Mouse (Mus musculus): ENCODE measurements around the gene Klra17. TPM values are rescaled to one million over a fixed set of nuclear protein-coding genes. Genes with fewer than 3 reads are reported as not detected.
"Not testable (repeated sequence)": the region's sequence is repeated elsewhere in the genome, so short reads cannot be mapped to it uniquely, and the experiment has no call there.

The Klra17 gene
- not detected for total RNA-seq (2021)
- long read RNA-seq, experiment 1 = 0 reads
- long read RNA-seq, experiment 2 = 0 reads

- no peak for DNase-seq (ENCODE audit: low spot score in 2 of 2)
- Histone ChIP-seq H3K4me3 (no peak within 1 kb of the TSS), H3K27ac (no peak within 1 kb of the TSS)
- no peak for TF ChIP-seq CTCF (conservative IDR thresholded peaks at IDR 0.05)
Measured at GRCm38 (mm10) chr6:129876549-129876948, at the start of gene Klra17. Gene Klra17, minus strand, starts transcription at chr6:129876672.

- H3K27ac ChIP-seq; DNase-seq (ENCODE audit: low spot score in 2 of 2); H3K4me3 ChIP-seq: not testable (repeated sequence)
Measured at GRCm38 (mm10) chr6:129917476-129917946, 41.0 kb upstream of the Klra17 start, which contains the start of gene Klra5. Gene Klra5, minus strand, starts transcription at chr6:129917650.

- no peak overlapping the region for H3K4me3 ChIP-seq
- no peak overlapping the region for H3K27ac ChIP-seq
- TF ChIP-seq CTCF (conservative IDR thresholded peaks at IDR 0.05) = no peak
- DNase-seq (ENCODE audit: low spot score in 2 of 2) = no peak
Measured at GRCm38 (mm10) chr6:129916996-129917395, 40.5 kb upstream of the Klra17 start.

GRCm38 (mm10) chr6:129882525-129882924 lies 6.1 kb upstream of the Klra17 start:
- no peak for TF ChIP-seq CTCF (conservative IDR thresholded peaks at IDR 0.05)
- H3K4me3 ChIP-seq = no peak overlapping the region
- no peak overlapping the region for H3K27ac ChIP-seq
- no peak for DNase-seq (ENCODE audit: low spot score in 2 of 2)

GRCm38 (mm10) chr6:129862349-129862748 lies 14.1 kb downstream of the Klra17 start, which contains the start of gene Gm17631:
Gene Gm17631, plus strand, starts transcription at chr6:129862649.
- DNase-seq (ENCODE audit: low spot score in 2 of 2); H3K4me3 ChIP-seq; H3K27ac ChIP-seq: not testable (repeated sequence)

- no peak overlapping the region for H3K27ac ChIP-seq
- peak; percentile 56 for TF ChIP-seq CTCF (conservative IDR thresholded peaks at IDR 0.05)
- no peak for DNase-seq (ENCODE audit: low spot score in 2 of 2)
- H3K4me3 ChIP-seq = no peak overlapping the region
Measured at GRCm38 (mm10) chr6:129825559-129825958, 50.9 kb downstream of the Klra17 start.

- no peak for TF ChIP-seq CTCF (conservative IDR thresholded peaks at IDR 0.05)
- no peak overlapping the region for H3K27ac ChIP-seq
- no peak overlapping the region for H3K4me3 ChIP-seq
- DNase-seq (ENCODE audit: low spot score in 2 of 2) = no peak
Measured at GRCm38 (mm10) chr6:129824004-129824403, 52.5 kb downstream of the Klra17 start.

- no peak for DNase-seq (ENCODE audit: low spot score in 2 of 2)
- Histone ChIP-seq H3K27ac (no peak overlapping the region), H3K4me3 (no peak overlapping the region)
- TF ChIP-seq CTCF (conservative IDR thresholded peaks at IDR 0.05) = no peak
Measured at GRCm38 (mm10) chr6:129817731-129818130, 58.7 kb downstream of the Klra17 start.

- H3K27ac ChIP-seq; H3K4me3 ChIP-seq; DNase-seq (ENCODE audit: low spot score in 2 of 2): not testable (repeated sequence)
Measured at GRCm38 (mm10) chr6:129784170-129784569, 92.3 kb downstream of the Klra17 start, which contains the start of gene Gm156. Gene Gm156, minus strand, starts transcription at chr6:129784270.

Other genes with a start within 250 kb of the Klra17 start
- not detected for gene Klrc3, start 233.3 kb downstream of the Klra17 start, total RNA-seq (2021)
- not detected for gene Klrc2, start 216.0 kb downstream of the Klra17 start, total RNA-seq (2021)
- gene Klrc1, start 197.7 kb downstream of the Klra17 start, total RNA-seq (2021) = not detected
- not detected for gene Klri1, start 159.5 kb downstream of the Klra17 start, total RNA-seq (2021)
- not detected for gene Klri2, start 136.2 kb downstream of the Klra17 start, total RNA-seq (2021)
- gene Gm156, start 92.4 kb downstream of the Klra17 start, total RNA-seq (2021) = not detected
- not detected for gene Gm17631, start 14.0 kb downstream of the Klra17 start, total RNA-seq (2021)
- gene Klra5, start 41.0 kb upstream of the Klra17 start, total RNA-seq (2021) = not detected
- gene Klra6, start 150.3 kb upstream of the Klra17 start, total RNA-seq (2021) = not detected
- gene Klra4, start 190.6 kb upstream of the Klra17 start, total RNA-seq (2021) = not detected